Mouse (Mus musculus) thymus, adult 2 months (tissue): ENCODE results near the gene Nfkbie. TPM values are rescaled to one million over a fixed set of nuclear protein-coding genes. Genes with fewer than 3 reads are reported as not detected.

Source experiments
- DNase-seq: peaks from one replicate; pipeline ENCODE4 v3.0.0; 2021
- H3K27ac ChIP-seq: fragments of 200-500 bp; 2 replicates; pipeline ENCODE4 v1.5.1; 2012; ENCODE audit warnings: low read length, control low read depth; ENCODE audit not compliant: control insufficient read depth, insufficient read depth
- H3K27me3 ChIP-seq: fragments of 200-500 bp; 2 replicates; pipeline ENCODE4 v1.6.1; 2012; ENCODE audit warnings: mild to moderate bottlenecking, low read length, moderate library complexity, mixed read lengths; ENCODE audit not compliant: control insufficient read depth, insufficient read depth
- H3K36me3 ChIP-seq: fragments of 200-500 bp; 2 replicates; pipeline ENCODE4 v1.6.1; 2012; ENCODE audit warnings: mild to moderate bottlenecking, low read length, moderate library complexity; ENCODE audit not compliant: control insufficient read depth, insufficient read depth
- H3K4me1 ChIP-seq: fragments of 200-500 bp; replicated peaks from 2 replicates; pipeline ENCODE4 v1.6.1; 2012; ENCODE audit warnings: low read length; ENCODE audit not compliant: control insufficient read depth, insufficient read depth
- H3K4me3 ChIP-seq: fragments of 200-500 bp; 2 replicates; pipeline ENCODE4 v1.5.1; 2012; ENCODE audit warnings: mild to moderate bottlenecking, low read length, control low read depth, moderate library complexity; ENCODE audit not compliant: control insufficient read depth, insufficient read depth
- CTCF ChIP-seq: fragments of 200-500 bp; IDR thresholded peaks from 2 replicates; pipeline ENCODE4 v1.5.1; 2012; ENCODE audit warnings: mild to moderate bottlenecking, control low read depth, low read length, moderate library complexity, borderline replicate concordance; ENCODE audit not compliant: control insufficient read depth, poor library complexity, insufficient read depth; ENCODE audit errors: extremely low read depth
- POLR2A ChIP-seq: fragments of 200-500 bp; IDR thresholded peaks from 2 replicates; pipeline ENCODE4 v1.6.1; 2012; ENCODE audit warnings: mild to moderate bottlenecking, low read length, control low read depth, moderate library complexity; ENCODE audit not compliant: control insufficient read depth, poor library complexity, insufficient read depth; ENCODE audit errors: extremely low read depth
- WGBS: fragments of 180-500 bp; shearing (Covaris S2); methylation state at CpG from one replicate; pipeline ENCODE4 v1.1.7; 2018; 5-methylcytosine and 5-hydroxymethylcytosine counted together
- polyA plus RNA-seq: library from polyadenylated mRNA; depleted of rRNA; stranded (reverse); fragments of >200 nt; gene quantifications from 2 replicates; pipeline ENCODE4 v1.2.3, GENCODE M21; 2012

Nfkbie gene
- polyA plus RNA-seq, 1 experiment = 64.5 TPM

- H3K27ac ChIP-seq = no peak overlapping the region
- peaks cover 5% of the 10 kb centered on the region for H3K4me1 ChIP-seq
- 79% methylated on average over 21 of the region's 21 CpGs for WGBS
- H3K36me3 ChIP-seq = no peaks in the 10 kb centered on the region
- H3K4me3 ChIP-seq = no peak overlapping the region
- no peak for DNase-seq
- H3K27me3 ChIP-seq = no peaks in the 10 kb centered on the region; the same call in 1 of the 2 replicates
- TF ChIP-seq POLR2A (no peak), CTCF (0 out of 2 replicates have a peak, but pooled peaks have one; percentile 14)
Observed at GRCm38 (mm10) chr17:45539664-45540063, 15.8 kb upstream of the Nfkbie start.

DNA sequence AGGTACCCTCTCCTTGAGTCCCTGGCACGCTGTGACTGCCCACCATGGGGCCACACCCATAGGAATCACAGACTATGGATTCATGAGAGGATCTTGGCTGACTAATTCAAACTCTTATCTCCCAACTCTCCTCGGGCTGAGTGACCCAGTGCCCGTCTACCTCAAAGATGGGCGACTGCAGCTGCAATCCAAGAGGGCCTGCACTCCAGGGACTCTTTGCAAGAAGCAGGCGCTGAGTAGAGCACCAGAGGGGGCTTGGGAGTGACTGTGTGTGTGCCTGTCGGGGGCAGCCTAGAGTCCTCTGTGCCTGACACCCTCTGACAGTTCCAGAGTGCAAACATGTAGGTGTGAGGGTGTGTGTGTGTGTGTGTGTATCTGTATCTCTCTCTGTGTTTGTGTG lies 13.4 kb upstream of the Nfkbie start:
- WGBS = 44% methylated on average over 6 of the region's 6 CpGs
- TF ChIP-seq CTCF (no peak), POLR2A (no peak)
- Histone ChIP-seq H3K27ac (no peak overlapping the region), H3K27me3 (no peaks in the 10 kb centered on the region; the same call in 1 of the 2 replicates), H3K4me1 (peaks cover 15% of the 10 kb centered on the region), H3K36me3 (no peaks in the 10 kb centered on the region; the same call in 1 of the 2 replicates), H3K4me3 (no peak overlapping the region)
- no peak for DNase-seq

GRCm38 (mm10) chr17:45542705-45543104 lies 12.8 kb upstream of the Nfkbie start:
- WGBS = 77% methylated on average over 2 of the region's 2 CpGs
- DNase-seq = no peak

DNA sequence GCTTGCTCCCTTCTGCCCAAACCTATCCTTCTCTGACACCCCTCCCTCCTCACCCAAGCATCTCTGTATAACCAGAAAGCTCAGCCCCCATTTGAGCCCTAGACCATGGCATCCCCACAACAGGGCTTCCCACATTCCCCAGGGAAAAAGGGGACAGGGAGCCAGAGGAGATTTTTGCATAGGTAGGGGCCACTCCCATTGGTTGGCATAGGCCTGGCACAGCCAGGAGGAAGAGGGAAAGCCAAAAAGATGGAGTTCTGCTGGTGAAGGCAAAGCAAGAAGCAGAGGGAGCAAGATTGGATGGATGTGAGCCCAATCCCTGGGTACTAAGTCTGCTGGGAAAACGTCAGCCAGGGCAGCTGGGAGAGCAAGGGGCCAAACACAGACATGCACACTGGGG lies 12.4 kb upstream of the Nfkbie start:
- Histone ChIP-seq H3K4me1 (peaks cover 17% of the 10 kb centered on the region), H3K27ac (no peak overlapping the region), H3K36me3 (no peaks in the 10 kb centered on the region; the same call in 1 of the 2 replicates), H3K4me3 (no peak overlapping the region), H3K27me3 (no peaks in the 10 kb centered on the region)
- no peak for DNase-seq
- 69% methylated on average over 1 of the region's 1 CpGs for WGBS
- TF ChIP-seq CTCF = no peak
- no peak for TF ChIP-seq POLR2A

More at GRCm38 (mm10) chr17:45542705-45543104, 12.8 kb upstream of the Nfkbie start:
- Histone ChIP-seq H3K27ac (no peak overlapping the region), H3K27me3 (no peaks in the 10 kb centered on the region), H3K4me1 (peaks cover 17% of the 10 kb centered on the region), H3K4me3 (no peak overlapping the region), H3K36me3 (no peaks in the 10 kb centered on the region; the same call in 1 of the 2 replicates)
- TF ChIP-seq CTCF = no peak
- no peak for TF ChIP-seq POLR2A

- H3K4me3 ChIP-seq = no peak overlapping the region
- H3K27ac ChIP-seq = no peak overlapping the region
- peaks cover 22% of the 10 kb centered on the region for H3K4me1 ChIP-seq
- no peak for TF ChIP-seq POLR2A
- TF ChIP-seq CTCF = no peak
- no peaks in the 10 kb centered on the region for H3K27me3 ChIP-seq
- H3K36me3 ChIP-seq = no peaks in the 10 kb centered on the region; the same call in 1 of the 2 replicates
- 30% methylated on average over 24 of the region's 24 CpGs for WGBS
- no peak for DNase-seq
Observed at GRCm38 (mm10) chr17:45544001-45544872, 11.3 kb upstream of the Nfkbie start.

GRCm38 (mm10) chr17:45544873-45545277 lies 10.6 kb upstream of the Nfkbie start:
- Histone ChIP-seq H3K27me3 (no peaks in the 10 kb centered on the region), H3K4me1 (peaks cover 25% of the 10 kb centered on the region), H3K36me3 (no peaks in the 10 kb centered on the region; the same call in 1 of the 2 replicates), H3K27ac (no peak overlapping the region), H3K4me3 (no peak overlapping the region)
- no peak for DNase-seq
- no peak for TF ChIP-seq POLR2A
- no peak for TF ChIP-seq CTCF
- WGBS = 55% methylated on average over 46 of the region's 46 CpGs
